Mouse (Mus musculus): ENCODE data around the gene Vsig2. TPM values are rescaled to one million over a fixed set of nuclear protein-coding genes. Genes with fewer than 3 reads are reported as not detected.

Gene Vsig2
- polyA plus RNA-seq, 1 experiment from 2014 or later: 1.0 TPM

DNA sequence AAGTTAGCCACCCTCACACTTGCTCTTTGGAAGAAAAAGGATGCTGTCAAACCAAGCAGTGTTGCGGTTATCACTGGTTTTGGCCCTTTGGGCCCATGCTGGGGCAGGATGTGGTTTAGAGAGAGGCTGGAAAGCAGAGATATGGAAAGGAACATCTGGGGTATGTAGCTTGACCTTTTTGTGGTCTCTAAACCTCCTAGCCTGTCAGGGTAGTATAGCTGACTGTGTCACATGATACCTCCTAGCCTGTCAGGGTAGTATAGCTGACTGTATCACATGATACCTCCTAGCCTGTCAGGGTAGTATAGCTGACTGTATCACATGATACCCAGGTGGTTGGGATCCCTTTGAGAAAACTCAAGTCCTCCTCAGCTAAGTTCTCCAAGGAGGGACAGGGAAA is 15.2 kb downstream of the Vsig2 start:
- Histone ChIP-seq H3K27ac (no peak overlapping the region), H3K9me3 (replicated peaks) (no peaks in the 10 kb centered on the region), H3K4me1 (peaks cover 23% of the 10 kb centered on the region), H3K27me3 (peaks cover 63% of the 10 kb centered on the region), H3K4me3 (no peak overlapping the region), H3K9ac (no peak overlapping the region), H3K36me3 (no peaks in the 10 kb centered on the region), H3K4me2 (replicated peaks) (no peak overlapping the region)
- ATAC-seq (ENCODE audit: low FRiP score): no peak
- WGBS: 89% methylated on average over 1 of the region's 1 CpGs

DNA sequence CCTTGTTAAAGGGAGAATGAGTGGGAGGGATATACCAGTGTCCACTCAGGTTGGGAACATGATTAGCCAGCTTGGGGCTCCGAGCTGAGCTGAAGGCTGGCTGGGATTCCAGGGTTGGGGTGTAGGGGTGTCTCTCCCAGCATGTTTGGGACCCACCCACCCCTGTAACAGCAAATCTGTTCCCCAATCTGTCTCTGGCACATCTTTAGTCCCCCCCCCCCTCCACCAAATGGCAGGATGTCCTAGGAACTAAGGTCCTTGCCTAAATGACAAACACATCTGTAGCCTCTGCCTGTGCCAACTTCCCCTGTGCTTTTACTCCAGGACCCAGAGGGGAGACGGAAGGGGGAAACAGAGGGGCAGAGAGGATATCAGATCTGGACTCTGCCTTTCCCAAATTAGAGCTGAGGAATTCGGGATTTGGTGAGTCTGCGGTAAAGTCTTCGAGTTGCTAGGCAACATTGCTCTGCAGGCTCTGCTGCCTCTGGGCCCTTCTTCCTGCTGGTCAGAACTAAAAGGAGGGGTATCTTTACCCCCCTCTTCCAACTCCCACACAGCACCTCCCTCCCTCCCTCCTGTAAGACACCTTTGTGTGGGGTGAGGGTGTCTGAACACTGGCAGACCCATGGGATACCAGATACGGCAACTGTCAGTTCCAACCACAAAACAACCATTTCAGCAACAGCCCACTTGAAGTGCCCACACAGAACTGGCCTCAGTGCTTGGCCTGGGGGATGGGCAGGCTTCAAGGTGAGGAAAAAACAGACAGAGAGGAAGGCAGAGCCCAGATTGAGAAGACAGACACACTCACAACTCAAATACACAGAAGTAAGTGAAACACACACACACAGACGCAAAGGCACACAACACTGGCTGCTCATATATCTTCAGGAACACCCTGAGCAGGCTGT is 16.0 kb downstream of the Vsig2 start, which contains the start of gene Siae:
TSS of gene Siae (plus strand) at position 861 of the 911 bp plus-strand sequence.
- Histone ChIP-seq H3K36me3 (no peaks in the 10 kb centered on the region), H3K9me3 (replicated peaks) (no peaks in the 10 kb centered on the region), H3K27ac (no peak within 1 kb of the TSS), H3K4me2 (replicated peaks) (no peak within 1 kb of the TSS), H3K4me1 (peaks cover 23% of the 10 kb centered on the region), H3K27me3 (peaks cover 55% of the 10 kb centered on the region), H3K9ac (no peak within 1 kb of the TSS), H3K4me3 (no peak within 1 kb of the TSS)
- WGBS: 31% methylated on average over 7 of the region's 7 CpGs
- ATAC-seq (ENCODE audit: low FRiP score): no peak

DNA sequence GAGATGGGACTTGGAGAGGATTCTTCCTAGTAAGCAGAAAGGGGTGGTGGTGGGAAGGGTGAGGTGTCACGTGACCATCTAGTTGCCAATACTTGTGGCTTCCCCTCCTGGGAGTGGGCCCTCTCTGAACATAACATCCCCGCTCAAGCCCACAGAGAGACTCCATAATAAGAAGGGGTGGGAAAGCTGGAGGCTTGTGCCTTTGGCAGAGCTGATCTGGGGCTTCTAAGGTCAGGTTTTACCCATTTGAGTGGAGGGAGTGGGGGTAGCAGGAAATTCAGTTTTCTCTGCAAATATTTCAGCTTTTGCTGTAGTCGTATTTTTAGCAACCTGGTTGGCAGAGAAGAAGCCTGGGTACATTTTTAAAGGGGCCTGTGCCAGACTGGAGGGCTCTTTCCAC is 17.3 kb downstream of the Vsig2 start:
- Histone ChIP-seq H3K36me3 (no peaks in the 10 kb centered on the region), H3K9me3 (replicated peaks) (no peaks in the 10 kb centered on the region), H3K4me3 (no peak overlapping the region), H3K27ac (no peak overlapping the region), H3K27me3 (peaks cover 42% of the 10 kb centered on the region), H3K4me1 (peaks cover 23% of the 10 kb centered on the region), H3K4me2 (replicated peaks) (no peak overlapping the region), H3K9ac (no peak overlapping the region)
- no peak for ATAC-seq (ENCODE audit: low FRiP score)
- 74% methylated on average over 3 of the region's 3 CpGs for WGBS

DNA sequence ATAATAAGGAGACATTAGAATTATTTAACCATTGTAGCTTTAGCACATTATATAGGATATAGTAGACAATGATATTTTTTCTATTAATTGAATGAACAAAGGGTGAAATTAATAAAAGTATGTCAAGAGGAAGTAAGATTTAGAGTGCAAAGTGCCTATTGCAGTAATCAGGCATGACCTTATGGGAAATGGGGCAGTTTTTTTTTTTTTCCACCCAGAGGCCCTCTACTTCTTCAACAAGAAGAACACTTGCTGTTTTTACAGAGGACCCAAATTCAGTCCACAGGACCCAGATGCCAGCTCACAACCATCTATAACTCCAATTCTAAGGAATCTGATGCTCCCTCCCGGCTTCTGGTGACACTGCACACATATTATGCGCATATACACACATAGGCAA is 21.6 kb downstream of the Vsig2 start:
- no peaks in the 10 kb centered on the region for H3K27me3 ChIP-seq
- no peak overlapping the region for H3K9ac ChIP-seq
- 0 out of 2 replicates have a peak, but pooled peaks cover under 1% of the 10 kb centered on the region for H3K4me1 ChIP-seq

DNA sequence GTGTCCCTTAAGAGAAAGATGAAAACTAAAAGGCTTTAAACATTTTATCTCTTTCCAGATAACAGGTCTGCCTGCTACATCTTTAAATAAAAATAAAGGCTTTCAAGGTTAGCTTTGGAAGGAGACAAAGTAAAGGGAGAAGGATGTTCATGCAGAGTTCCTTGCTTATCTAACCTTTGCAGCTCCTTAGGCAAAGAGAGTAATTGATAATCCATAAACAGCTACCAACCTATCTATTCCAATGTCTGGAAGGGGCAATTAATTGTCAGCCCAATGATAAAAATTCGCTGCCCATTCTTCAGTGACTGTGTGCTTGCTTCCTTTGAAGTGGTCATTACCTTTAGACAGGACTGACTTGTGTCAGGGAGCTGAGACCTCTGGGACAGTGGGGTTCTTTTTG is 24.8 kb downstream of the Vsig2 start:
- no peaks in the 10 kb centered on the region for H3K9me3 ChIP-seq (replicated peaks)
- H3K27ac ChIP-seq: no peak overlapping the region
- H3K4me2 ChIP-seq (replicated peaks): no peak overlapping the region
- no peak overlapping the region for H3K9ac ChIP-seq
- H3K4me3 ChIP-seq: no peak overlapping the region
- no peaks in the 10 kb centered on the region for H3K27me3 ChIP-seq
- H3K36me3 ChIP-seq: no peaks in the 10 kb centered on the region
- ATAC-seq (ENCODE audit: low FRiP score): no peak
- 69% methylated on average over 1 of the region's 1 CpGs for WGBS
- H3K4me1 ChIP-seq: peaks cover 11% of the 10 kb centered on the region

More for the DNA sequence above, 21.6 kb downstream of the Vsig2 start:
- no peak overlapping the region for H3K4me2 ChIP-seq (replicated peaks)
- H3K36me3 ChIP-seq: no peaks in the 10 kb centered on the region
- 78% methylated on average over 2 of the region's 2 CpGs for WGBS
- ATAC-seq (ENCODE audit: low FRiP score): no peak
- H3K27ac ChIP-seq: no peak overlapping the region
- no peaks in the 10 kb centered on the region for H3K9me3 ChIP-seq (replicated peaks)
- no peak overlapping the region for H3K4me3 ChIP-seq

DNA sequence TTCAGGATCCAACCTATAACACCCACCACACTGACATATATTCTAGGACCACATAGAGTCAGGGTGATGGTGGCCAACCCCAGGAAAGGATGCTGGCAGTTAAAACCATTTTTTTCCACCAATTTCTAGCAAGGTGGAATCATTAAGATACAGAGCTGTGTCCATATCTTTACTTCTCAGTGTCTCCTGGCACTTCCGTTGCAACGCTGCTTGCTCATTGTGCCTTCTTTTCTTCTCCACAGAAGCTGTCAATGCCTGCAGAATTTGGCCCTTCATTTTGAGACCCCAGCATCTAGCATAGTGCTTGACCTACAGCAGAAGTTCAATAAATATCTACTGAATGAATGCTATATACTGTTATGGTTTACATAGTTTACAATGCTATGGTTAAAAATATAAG is 28.0 kb downstream of the Vsig2 start:
- no peak overlapping the region for H3K4me2 ChIP-seq (replicated peaks)
- H3K36me3 ChIP-seq: no peaks in the 10 kb centered on the region
- ATAC-seq (ENCODE audit: low FRiP score): no peak
- no peaks in the 10 kb centered on the region for H3K9me3 ChIP-seq (replicated peaks)
- no peaks in the 10 kb centered on the region for H3K27me3 ChIP-seq
- 91% methylated on average over 2 of the region's 2 CpGs for WGBS
- H3K4me1 ChIP-seq: peaks cover 11% of the 10 kb centered on the region
- H3K4me3 ChIP-seq: no peak overlapping the region
- H3K27ac ChIP-seq: no peak overlapping the region
- no peak overlapping the region for H3K9ac ChIP-seq

DNA sequence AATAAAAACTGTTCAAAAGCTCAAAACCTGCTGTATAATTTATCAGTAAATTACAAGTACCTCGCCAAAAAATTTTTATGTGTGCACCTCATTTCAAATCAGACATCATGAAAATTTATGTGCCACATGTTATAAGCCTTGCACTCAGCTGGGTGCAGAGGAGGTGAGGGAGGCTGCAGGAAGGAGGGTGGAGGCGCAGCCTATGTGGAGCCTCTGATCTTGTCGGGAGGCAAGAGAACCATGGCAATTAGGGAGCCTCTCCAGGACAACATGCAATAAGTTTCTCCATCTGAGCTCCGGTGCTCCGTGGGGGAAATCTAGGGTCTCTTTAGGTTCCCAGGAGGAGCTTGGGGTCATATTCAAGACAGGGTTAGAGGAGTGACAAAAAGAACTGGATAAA is 28.4 kb downstream of the Vsig2 start:
- Histone ChIP-seq H3K4me2 (replicated peaks) (no peak overlapping the region), H3K36me3 (no peaks in the 10 kb centered on the region), H3K27me3 (no peaks in the 10 kb centered on the region), H3K9ac (no peak overlapping the region), H3K27ac (no peak overlapping the region), H3K4me3 (no peak overlapping the region), H3K9me3 (replicated peaks) (no peaks in the 10 kb centered on the region), H3K4me1 (peaks cover 11% of the 10 kb centered on the region)
- WGBS: 53% methylated on average over 5 of the region's 5 CpGs
- ATAC-seq (ENCODE audit: low FRiP score): no peak

DNA sequence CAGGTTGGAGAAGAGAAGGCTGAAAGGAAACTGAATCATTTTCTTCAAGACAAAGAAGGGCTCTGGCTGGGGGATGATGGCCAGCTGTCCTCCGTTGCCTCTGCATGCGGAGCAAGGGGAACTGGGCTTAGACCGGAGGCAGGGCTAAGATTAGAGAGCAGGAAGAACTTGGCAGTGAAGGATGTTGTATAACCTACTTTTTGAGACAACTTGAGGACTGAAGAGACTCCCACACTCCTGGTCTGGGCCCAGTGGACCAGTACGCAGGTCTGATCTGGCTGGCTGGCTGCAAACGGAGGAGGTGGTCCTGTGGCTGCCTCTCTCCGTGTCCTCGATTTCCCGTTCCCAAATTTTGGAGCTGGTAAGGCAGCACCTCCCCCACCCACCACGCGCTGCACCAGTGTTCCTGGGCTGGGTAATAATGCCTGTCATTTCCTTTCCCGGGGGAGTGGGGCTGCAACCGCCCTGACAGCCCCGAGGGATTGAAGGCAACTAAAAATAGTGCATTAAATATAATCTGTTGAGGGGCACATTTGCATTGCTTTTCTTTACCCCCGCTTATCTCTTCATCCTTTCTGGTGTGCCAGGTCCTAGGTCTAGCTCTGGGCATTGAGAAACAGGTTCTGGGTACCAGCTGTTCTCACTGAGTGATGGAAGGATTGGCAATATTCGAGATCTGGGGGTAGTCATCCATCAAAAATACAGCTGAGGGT is 29.0 kb downstream of the Vsig2 start:
- no peak overlapping the region for H3K9ac ChIP-seq
- 51% methylated on average over 15 of the region's 15 CpGs for WGBS
- peaks cover 11% of the 10 kb centered on the region for H3K4me1 ChIP-seq
- H3K36me3 ChIP-seq: no peaks in the 10 kb centered on the region
- H3K9me3 ChIP-seq (replicated peaks): no peaks in the 10 kb centered on the region
- no peak overlapping the region for H3K4me3 ChIP-seq
- ATAC-seq (ENCODE audit: low FRiP score): peak; percentile 40; the same call in 1 of the 2 replicates
- H3K27me3 ChIP-seq: no peaks in the 10 kb centered on the region
- H3K27ac ChIP-seq: no peak overlapping the region
- no peak overlapping the region for H3K4me2 ChIP-seq (replicated peaks)

DNA sequence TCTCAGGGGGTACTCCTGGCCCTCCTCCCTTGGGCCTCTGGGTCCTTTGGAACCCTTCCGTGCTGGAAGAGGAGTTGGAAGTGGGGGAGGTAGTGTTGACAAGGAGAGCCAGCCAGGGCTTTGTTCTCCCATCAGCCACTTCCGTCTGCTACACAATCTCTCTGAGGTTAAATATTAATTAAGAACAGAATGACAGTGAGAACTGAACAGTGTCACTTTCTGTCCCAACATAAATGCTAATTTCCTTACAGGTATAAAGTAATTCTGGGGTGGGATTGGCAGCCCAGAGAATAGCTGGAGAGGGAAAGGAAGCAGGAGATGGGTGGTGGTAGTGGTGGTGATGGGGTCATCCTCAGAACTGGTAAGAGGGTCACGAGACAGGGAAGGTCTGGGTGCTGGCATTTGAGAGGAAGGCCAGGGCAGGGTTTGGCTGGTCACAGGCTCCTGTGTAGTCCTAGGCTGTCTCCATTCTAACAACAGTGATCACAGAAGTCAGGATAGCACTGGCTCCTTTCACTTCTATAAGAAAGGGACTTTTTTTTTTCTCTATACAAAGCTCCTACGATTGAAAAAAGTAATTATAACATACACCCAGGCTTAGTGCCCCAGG is 29.7 kb downstream of the Vsig2 start:
- H3K9me3 ChIP-seq (replicated peaks): no peaks in the 10 kb centered on the region
- no peak for ATAC-seq (ENCODE audit: low FRiP score)
- WGBS: 43% methylated on average over 4 of the region's 4 CpGs

DNA sequence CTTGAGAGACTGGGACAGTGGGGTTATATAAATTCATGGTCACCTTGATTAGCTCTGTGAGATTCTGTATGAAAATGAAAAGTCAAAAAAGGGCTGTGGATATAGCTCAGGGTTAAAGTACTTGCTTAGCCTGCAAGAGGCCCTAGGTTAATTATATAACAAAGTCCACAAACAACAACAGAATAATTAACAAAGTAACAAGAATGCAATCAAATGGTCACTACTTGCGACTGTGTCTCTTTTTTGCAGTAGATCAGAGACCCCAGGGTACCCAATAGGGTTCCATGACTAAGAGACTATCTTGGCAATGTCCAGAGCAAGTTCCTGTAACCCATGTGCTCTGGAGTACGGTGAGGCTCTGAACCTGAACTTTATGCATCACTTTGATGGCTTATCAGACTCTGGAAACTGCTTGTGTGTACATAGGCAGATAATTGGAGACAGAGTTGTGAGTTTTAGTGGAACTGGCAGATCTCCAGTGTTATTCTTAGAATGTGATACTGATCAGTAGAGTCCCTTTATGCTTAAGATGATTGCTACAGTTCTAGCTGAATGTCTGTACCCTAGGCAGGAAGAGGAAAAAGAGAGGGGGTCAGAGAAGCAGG is 30.3 kb downstream of the Vsig2 start:
- Histone ChIP-seq H3K4me3 (no peak overlapping the region), H3K27ac (no peak overlapping the region), H3K27me3 (no peaks in the 10 kb centered on the region), H3K4me1 (peaks cover 11% of the 10 kb centered on the region), H3K36me3 (no peaks in the 10 kb centered on the region), H3K9ac (no peak overlapping the region), H3K9me3 (replicated peaks) (no peaks in the 10 kb centered on the region), H3K4me2 (replicated peaks) (no peak overlapping the region)
- WGBS: 87% methylated on average over 2 of the region's 2 CpGs
- no peak for ATAC-seq (ENCODE audit: low FRiP score)

More for the DNA sequence above, 29.7 kb downstream of the Vsig2 start:
- Histone ChIP-seq H3K27ac (no peak overlapping the region), H3K27me3 (no peaks in the 10 kb centered on the region), H3K4me1 (peaks cover 11% of the 10 kb centered on the region), H3K36me3 (no peaks in the 10 kb centered on the region), H3K4me2 (replicated peaks) (no peak overlapping the region), H3K4me3 (no peak overlapping the region), H3K9ac (no peak overlapping the region)

DNA sequence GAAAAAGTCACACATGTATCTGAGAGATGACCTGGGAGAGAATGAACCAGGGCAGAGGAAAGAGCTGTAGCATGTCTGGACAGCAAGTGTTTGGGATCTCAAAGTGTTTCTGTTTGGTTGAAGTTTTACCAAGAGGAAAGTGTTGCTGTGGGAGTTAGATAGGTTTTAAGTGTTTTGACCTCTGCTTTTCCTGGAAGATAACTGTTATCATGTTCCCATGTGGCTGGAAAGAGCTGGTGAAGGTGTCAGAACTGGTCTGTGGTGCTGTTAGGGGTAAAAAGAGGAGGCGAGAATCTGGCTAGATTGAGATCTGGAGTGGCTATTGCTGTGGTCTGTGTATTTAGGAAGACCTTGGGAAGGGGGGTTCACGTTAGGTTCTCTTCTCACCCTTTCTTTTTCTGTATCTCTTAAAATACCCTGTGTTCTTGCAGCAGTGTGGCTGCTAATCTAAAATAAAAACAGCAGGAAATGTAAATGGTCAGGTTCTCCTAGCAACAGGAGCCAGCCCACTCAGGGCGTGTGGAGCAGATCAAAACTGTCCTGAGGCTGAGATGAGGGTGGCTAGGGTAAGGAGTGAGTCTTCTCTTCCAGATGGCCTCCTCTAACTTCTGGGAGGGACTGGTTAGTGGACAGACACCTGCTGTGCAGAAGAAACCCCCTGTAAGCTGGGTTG is 33.3 kb downstream of the Vsig2 start:
- Histone ChIP-seq H3K27ac (no peak overlapping the region), H3K9me3 (replicated peaks) (no peaks in the 10 kb centered on the region), H3K4me2 (replicated peaks) (no peak overlapping the region), H3K4me1 (peaks cover 19% of the 10 kb centered on the region), H3K27me3 (no peaks in the 10 kb centered on the region), H3K36me3 (no peaks in the 10 kb centered on the region), H3K9ac (no peak overlapping the region), H3K4me3 (no peak overlapping the region)
- ATAC-seq (ENCODE audit: low FRiP score): no peak
- WGBS: 68% methylated on average over 3 of the region's 3 CpGs
